Mouse (Mus musculus): ENCODE measurements around the gene Plscr5.

- TF ChIP-seq CTCF (IDR thresholded peaks at IDR 0.05; ENCODE audit: low read depth, low read length) (no peak), POLR2A (IDR thresholded peaks at IDR 0.05; ENCODE audit: borderline replicate concordance, low read depth, low read length) (no peak)
Measured at GRCm38 (mm10) chr9:92211048-92211447, 18.3 kb downstream of the Plscr5 start.

Measured in bone marrow macrophage, adult 2 months (primary cell).